Mouse (Mus musculus) embryo, embryonic 9.5 days (tissue): ENCODE data around the gene Galnt14.

Source experiments
- DNase-seq: peaks from one replicate; pipeline ENCODE4 v3.0.0-alpha.2; 2017; ENCODE audit errors: extremely low spot score

Gene Galnt14

DNA sequence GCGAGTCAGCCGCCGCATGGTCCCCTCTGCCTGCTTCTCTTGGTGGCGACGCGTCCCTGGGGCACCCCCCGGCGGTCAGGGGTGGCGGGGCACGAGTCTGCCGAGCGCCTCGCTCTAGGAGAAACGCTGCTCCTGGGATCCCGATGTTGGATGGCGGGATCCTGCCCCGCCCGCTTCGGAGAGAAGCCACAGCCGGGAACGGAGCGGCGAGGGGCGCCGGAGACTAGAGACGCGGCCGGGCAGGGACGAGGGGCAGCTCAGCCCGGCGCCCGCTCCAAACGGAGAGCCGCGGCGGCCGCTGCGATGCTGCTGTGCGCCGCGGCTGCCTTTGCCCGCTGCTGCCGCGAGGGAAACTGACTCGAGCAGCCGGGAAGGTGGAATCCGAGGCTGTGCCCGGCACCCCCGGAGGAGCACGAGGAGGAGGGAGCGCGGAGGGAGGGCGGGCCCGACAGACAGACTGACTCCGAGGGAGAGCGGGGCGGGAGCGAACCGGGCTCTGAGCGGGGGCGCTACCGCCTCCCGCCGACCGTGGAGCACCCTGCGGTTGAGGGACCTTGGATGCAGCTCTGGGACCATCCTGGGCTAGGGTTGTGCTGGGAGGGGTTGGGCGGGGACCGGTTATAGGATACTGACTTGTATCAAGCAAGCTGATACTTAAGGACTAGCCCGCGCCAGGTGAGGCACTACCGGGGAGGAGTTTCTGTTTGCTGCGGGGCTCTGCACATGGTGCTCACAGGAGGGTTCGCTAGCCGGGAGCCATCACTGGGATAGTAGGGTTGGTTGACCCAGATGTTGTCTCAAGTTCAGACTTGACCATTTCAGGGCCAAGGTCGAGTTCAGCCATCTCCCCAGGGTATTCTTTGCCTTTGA lies at the start of gene Galnt14:
Gene Galnt14, minus strand, starts transcription at position 412 of the 870 bp plus-strand sequence.
- DNase-seq = peak; percentile 74

DNA sequence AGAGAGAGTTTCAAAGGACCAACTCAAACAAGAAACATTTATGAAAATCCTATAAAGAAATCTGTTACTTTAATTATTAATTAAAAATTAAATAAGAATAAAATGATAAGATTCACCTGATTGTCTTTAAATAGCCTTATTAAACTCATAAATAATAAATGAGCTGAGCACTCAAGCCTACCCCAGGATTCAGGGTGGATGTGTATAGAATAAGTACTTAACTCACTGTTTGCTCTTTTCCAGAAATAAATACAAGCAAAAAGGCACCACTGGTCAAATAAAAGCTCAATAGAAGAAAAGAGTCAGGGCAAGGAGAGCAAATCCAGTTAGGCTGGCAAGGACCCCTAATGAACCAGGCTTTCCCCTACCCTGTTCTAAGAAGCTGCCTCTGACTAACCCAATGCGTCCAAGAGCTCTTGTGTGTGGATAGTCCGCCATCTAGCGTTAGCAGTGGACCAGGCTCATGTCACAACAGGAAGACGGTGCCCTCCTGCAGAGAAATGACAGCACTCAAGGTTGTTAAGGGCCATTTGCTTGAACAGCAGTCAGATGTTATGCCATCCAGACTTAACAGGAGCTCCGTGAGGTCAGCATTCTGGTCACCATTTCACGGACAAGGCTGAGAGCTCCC lies 33.5 kb upstream of the Galnt14 start:
- peak; percentile 78 for DNase-seq

DNA sequence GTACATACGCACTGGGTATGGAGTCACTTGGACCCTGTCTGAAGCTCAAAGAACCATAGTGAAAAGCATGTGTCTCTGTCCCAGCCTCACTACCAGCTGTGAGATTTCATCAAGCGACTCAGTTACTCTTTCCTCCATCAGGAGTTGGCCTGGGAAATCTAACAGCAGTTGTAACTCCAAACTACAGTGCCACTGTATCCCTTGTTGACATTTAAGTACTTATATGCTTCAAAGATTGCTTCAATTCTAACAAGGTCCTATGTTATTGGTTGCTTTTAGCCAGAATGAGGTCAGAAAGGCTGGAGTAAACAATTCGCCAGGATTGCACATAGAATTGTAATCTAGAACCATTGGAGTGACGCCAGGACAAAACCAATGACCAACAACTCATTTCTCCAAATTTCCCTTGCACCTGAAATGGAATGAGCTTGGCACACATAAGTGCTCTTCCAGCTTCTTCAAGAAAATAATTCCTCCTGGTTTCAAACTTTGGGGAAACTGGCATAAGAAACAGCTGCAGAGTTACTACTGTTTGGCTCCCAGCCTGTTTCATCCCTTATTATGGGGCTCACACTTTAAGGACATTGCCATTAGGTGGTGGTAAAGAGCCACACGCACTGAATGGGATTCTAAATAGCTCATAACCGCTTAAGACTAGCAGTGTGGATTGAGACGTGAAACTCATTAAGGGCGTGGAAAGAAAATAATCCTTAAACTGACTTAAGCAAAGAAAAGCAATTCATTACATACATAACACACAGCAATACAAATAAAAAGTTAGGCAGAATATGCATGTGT lies 13.8 kb upstream of the Galnt14 start:
- DNase-seq = no peak

DNA sequence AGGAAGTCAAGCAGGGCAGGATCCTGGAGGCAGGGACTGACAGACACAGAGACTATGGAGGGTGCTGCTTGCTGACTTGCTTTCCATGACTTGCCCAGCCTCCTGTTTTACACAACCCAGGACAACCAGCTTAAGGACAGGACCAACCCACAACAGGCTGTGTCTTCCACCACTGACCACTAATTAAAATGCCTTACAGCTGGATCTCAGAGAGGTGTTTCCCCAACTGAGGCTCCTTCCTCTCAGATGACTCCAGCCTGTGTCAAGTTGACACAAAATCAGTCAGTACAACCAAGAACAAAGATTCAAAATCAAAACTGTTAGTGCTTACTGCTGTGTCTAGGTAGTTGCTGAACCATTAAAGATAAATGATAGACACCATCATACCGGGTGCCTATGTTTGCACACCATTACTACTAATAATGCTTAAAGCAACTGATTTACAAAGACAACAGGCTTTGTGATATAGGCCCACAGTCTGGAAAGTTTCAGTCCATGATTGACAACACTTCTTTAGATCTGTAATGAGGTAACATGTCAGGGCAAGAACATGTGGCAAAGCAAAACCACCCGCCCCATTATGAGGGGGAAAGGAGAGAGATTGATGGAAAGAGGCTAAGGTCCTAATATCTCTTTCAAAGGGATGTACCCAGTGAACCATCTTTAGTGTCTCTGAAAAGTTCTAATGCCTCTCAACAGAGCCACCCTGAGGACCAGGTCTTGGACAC lies 8.9 kb upstream of the Galnt14 start:
- no peak for DNase-seq

DNA sequence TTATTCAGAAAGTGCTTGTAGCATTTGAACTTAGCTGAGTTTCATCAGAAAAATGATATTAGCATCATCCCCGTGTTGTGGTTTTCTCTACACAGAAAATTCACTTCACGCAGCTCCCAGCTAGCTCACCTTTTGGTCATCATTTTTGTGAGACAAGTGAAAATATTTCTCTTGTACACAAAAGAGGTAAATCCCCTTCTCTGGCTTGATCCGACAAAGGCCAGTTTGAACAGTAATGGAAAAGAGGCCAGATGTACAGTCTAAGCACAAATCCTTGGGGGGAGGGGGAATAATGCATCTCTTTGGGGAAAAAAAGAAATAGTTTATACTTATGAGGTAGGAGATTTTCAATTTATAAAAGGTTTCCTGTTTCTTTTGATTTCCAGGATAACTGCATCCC lies 6.4 kb upstream of the Galnt14 start:
- DNase-seq = no peak

DNA sequence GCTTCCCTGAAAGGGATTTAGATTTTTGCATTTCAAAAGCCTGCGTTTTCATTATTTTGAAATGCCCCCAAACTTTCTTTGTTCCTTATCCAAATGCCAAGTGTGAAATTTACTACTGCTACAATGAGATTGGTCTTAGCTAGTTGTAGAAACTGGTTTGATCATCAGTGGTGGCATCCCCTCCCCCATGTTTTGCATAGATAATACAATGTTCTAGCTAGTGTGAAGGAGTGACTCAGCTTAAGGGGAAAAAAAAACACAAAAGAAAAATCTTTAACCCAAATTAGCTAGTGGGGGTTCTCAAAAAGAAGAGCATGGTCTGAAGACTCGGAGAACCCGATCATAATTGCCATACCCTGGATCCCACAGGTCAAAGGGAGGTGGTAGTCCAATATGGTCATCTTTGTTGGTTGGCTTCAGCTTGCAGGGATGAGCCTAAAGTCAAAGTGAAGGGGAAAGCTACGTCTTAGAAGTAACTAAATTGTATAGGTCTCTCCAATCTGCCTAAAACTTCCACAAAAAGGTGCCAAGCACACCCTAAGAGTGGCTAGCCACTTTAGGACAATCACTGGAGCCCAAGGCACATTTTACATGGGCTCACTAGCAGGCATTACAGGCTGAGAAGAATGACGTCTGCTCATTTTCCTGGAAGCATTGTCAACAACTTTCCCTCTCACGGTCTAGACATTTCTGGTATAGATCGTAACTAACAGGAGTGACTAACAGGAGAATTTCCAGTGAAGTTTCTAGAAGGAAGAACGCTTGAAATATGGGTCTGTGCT lies 4.4 kb upstream of the Galnt14 start:
- DNase-seq = no peak

DNA sequence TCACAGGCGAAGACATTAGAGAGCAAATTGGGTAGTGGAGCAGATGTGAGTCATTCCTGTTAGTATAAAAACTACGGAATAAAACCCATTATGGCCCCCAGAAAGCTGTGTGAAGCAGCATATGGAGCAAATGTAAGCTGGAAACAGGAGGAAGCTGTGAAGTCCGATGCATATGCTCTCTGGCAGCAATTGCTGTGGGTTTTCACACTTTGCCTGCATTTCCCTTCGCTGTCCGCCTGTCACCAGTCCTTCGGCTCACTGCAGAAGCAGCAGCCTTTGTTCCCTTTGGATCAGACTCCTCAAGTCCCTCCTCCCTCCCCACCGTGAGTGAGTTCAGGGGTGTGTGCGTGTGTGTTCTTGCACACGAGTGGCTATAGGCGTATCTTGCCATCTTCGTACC lies 3.1 kb upstream of the Galnt14 start:
- no peak for DNase-seq

DNA sequence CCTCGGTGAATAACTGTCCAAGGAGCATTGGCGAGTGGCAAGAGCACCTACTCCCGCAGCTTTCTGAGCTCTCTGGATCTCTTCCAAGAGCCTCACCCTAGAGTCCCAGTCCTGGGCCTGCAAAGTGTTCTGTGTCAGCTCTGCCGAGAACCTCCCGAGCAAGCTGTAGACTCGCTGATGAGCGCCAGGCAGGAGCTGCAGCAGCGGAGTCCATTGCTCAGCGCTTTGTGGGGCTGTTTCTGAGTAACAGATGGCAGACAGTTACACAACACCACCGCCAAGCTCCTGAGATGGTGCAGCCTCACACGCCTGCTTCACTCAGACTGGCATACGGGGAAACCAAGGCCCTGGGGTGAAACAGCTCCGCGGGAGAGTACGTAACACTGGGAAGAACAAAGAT lies 1.7 kb upstream of the Galnt14 start:
- DNase-seq = no peak

DNA sequence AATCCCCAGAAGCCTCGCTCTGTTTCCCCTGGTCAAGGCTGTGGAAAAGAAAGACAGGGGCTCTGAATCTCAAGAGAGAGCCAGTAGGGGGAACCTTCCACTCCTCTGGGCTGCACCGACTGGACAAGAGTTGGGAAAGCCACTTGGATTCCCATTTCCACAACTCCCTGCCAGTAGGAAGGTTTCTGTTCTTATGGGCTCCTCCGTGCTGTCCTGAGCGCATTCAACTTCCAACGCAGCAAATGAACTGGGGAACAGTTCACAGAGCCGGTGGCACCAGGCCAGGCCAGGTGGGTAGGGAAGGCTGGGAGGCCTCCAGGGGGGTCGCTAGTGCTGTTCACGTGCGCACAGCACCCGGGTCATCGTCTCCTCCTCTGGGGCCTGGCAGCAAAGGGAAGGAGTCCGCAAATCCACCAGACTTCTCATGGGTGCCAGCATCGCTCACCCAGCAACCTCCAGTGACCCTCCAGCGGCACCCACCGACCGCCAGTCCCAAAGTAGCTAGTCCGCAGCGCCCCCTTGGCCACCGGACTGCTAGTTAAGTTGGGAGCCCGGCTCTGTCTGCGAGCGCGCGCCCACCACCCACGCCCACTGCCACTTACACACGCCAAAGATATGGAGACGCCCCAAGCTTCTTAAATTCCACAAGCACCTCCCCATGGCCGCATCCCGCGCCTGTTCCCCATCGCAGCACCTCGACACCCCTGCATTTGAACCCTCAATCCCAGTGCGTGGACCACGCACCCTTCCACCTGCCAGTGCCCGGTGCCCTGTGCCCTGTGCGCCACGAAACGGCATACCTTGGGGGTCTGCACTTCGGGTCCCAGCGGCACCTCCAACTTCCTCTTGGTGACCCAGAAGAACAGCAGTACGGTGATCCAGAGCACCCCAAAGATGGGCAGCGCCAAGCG lies 867 bp downstream of the Galnt14 start:
- DNase-seq = peak; percentile 48

DNA sequence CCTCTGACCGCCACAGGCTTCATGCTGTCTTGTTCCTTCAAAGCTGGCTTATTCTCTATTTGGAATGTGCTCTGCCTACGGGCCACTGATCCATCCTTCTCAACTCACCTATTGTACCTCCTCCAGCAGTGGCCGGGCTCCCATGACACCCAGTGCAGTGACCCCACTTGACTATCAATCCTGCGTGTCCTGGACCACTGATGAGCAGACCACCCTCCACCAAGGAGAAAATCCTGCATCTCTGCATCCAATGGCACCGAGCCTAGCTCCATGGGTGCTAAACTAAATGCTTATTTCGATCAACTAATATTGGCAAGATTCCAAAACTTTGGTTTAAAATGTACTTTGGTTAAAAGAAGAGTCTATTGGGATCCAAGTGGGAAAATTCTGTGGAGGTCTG lies 1.8 kb downstream of the Galnt14 start:
- no peak for DNase-seq

DNA sequence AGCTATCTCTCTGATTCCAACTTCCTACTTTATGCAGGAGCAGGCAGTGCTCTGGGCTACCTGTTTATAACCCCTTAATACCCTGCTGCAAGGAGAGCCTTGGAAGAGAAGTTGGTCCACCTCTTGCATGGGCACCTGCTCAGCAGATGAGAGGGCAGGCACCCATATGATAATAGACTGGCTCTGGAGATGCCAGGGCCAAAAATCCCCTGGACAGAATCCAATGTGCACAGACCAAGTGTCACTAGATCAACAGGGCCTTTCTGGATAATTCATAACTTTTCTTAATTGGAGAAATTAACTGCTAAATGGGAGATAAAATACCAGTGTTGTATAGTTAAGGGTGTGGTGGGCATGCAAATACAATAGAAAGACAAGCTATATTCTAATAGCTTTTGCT lies 6.7 kb downstream of the Galnt14 start:
- no peak for DNase-seq

DNA sequence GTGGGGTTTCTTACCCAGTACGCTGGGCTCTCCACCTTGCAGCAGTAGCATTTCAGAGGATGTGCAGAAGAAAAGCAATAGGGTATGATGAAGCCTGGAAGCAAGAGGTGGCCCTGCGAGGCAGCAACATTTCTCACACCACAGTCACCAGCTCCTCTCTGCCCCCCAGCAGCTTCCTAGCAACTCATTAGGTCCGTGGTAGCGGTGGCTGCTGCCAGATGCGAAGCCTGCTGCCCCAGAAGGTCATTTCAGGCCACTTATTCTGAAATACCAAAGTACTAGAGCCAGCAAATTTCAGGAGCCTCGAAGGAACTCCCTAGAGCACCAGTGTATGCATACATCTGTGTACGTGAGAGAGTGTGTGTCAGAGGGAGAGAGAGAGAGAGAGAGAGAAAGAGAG lies 9.2 kb downstream of the Galnt14 start:
- no peak for DNase-seq

DNA sequence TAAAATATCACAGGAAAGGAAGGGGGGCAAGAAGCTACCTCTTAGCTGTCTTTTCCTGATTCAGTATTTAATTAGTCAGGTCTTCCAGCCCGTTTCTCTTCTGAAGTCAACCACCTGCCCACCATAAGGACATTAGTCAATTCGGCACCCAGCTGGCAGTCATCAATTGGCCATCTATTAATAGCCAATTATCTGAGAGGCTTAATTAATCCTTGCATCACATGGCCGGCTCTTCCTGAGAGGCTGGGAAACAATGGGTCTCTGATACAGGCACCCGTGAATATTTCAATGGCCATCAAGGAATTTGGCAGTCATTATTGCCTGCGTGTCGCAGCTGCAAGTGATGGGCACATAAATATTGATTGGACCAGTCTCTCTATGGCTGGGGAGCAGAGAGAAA lies 10.4 kb downstream of the Galnt14 start:
- no peak for DNase-seq

DNA sequence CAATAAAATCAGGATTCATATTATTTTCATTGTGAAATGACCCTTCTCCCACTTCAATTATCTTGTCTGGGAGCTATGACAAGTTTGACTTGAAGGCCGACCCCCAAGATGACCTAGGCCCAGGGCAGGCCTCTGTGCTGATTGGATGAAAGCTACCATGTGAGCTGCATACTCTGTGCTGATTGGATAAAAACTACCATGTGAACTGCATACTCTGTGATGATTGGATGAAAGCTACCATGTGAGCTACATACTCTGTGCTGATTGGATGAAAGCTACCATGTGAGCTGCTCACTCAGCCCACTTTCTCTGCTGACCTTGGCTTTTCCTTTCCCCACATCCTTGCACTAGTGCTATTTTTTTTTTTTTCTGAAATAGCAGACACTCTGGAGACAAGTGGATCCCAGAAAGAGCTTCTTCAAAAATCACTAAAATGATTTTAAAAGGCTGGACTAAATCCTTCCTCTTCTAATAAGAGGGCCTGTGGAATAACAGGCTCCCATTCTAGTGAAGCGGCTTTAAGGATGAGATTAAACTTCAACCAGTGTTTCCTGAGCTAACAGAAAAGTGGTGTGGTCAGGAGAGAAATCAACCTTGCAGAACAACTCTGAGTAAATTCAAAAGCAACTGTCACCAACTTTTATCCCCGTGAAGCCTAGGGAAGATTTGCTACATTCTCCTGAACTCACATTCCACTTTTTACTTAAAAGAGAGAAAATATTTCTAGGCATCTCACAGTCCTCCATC lies 15.9 kb downstream of the Galnt14 start:
- no peak for DNase-seq

DNA sequence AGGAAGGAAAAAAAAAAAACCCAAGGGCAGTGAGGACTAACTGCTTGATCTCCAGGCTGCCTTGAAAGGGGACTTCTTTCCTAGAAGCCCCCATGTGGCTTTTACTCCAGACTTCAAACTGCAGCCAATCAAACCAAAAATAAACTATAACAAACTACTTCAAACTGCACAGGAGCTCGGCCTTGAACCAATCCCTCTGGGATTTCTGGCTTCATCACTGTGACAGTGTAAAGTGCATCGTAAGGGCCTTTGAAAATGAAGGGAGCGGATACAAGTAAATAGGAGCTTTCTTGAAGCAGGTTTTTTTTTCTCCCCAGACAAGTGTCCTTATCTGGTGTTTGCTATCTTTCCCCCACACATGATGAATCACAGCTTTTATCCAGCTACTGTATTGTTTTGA lies 22.0 kb downstream of the Galnt14 start:
- no peak for DNase-seq

DNA sequence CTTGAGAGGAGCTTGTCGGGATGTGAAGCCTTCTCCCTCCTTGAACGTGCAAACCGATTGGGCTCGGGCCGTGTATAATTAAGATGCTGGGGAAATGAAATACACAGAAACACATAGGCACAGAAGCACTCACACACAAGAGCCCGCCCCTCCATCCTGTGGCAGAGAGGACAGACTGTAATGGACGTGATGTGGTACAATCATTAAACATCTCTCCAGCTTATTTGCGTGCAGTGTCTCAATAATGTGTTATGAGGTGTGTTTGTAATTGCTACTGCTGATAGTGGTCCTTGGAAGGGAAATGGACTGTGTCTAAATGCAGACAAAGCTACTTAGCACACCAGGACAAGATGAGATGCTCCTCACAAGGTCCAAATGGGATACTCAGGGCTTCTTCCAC lies 24.0 kb downstream of the Galnt14 start:
- DNase-seq = no peak

DNA sequence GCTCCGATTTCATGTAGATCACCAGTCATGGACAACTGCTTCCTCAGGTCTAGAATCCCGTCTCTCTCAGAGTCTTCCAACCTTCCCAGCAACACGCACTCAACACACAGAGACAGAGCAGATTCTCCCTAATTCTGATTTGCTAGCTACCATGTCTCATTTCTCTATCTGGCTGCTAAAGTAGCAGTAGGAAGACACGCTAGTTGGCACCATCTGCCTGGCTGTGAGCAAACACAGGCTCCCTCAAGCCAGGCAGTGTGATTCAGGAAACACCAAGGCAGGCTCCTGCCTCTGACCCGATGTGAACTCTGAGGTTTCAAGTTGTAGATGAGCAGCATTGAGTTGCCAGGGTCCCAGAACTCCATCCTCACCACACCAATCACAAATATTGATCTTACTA lies 25.5 kb downstream of the Galnt14 start:
- DNase-seq = no peak

DNA sequence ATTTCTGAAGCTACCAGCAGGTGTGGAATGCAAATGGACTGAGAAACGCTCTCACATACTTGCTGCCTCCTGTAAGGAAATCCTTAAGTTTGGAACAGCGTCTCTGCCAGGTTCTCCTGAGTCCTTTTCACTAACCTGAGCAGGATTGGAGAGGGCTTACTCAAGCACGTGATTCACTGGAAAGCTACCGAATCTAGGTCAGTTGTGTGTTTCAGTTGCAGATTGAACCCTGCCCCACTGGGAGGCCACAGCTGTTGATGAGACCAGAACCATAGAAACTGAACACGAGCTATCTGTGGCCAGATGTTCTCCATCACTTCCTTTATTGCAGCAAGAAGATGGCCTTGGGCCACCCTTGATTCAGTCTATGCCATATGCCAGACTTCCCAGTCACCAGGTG lies 38.3 kb downstream of the Galnt14 start:
- DNase-seq = no peak

DNA sequence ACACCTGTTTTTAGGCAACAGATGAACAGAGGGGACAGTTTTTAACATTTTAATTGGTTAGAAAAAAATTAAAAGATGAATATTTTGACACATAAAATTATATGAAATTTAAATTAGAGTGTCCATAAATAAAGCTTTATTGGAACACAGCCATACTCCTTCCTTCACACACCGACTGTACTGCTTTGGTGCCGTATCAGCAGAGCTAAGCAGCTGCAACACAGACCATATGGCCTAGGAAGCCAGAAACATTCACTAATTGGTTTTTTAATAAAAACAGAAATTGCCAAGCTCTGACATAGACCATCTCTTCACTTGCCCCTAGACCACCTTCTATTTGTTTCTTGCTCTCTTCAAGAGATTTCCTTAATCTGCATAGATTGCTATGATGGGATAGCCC lies 40.2 kb downstream of the Galnt14 start:
- DNase-seq = no peak
